Mouse (Mus musculus): Measurements from ENCODE around the gene Trim25.

- TF ChIP-seq CTCF (IDR thresholded peaks at IDR 0.05), result no peak
- no peak for TF ChIP-seq EP300 (IDR thresholded peaks at IDR 0.05)
Observed at GRCm38 (mm10) chr11:89006404-89006803, 7.2 kb downstream of the Trim25 start.

Measured in lung, postnatal 0 days (tissue).